Mouse (Mus musculus): ENCODE measurements at regions not wholly inside any gene's neighbourhood (a gene's known extent, or its start where the extent isn't known, plus 50 kb on each side); places are given as distances from the start of the nearest gene placed in this dataset.

DNA sequence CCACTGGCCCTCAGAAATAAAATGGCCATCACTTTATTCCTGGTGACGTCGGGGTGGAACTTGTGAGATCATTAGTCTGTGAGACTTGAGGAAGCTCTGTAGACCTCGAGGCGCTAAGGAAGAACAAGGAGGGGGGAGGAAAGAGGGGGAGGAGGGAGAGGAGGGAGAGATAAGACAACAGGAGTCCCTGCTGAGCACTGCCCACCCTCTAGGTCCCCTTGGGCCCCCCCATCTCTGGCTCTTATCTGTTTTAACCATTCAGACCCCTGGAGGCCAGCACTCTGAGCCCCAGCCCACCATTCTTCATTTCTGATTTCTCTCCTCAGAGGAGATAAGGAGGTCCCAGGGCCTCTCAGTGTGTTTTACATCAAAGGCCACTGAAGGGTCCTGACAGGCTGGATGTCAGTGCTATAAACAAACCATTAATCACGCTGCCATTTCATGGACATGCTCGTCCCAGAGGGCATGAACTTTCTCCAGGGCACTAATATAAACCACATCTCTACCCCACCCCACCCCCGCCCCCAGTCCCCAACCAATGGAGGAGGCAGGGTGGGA lies 139.0 kb downstream of the Chic2 start:
- no peak overlapping the region for H3K27ac ChIP-seq
- 10% methylated on average over 7 of the region's 7 CpGs for WGBS (ENCODE audit: insufficient replicate concordance)
- H3K9me3 ChIP-seq (ENCODE audit: control insufficient read depth, low read length) = no peaks in the 10 kb centered on the region
- H3K4me2 ChIP-seq (ENCODE audit: low read depth) = no peak overlapping the region
- H3K36me3 ChIP-seq (replicated peaks; ENCODE audit: control insufficient read depth, insufficient read depth, low read depth) = no peaks in the 10 kb centered on the region
- H3K27me3 ChIP-seq (ENCODE audit: control insufficient read depth, insufficient read depth, low read length) = no peaks in the 10 kb centered on the region
- H3K4me1 ChIP-seq (replicated peaks; ENCODE audit: control insufficient read depth in 2 of 2, insufficient read depth in 2 of 2, low read length in 1 of 2) = peaks cover 0 to 4% of the 10 kb centered on the region in 2 experiments; a peak in 2 of 4 replicates
- no peak overlapping the region for H3K4me3 ChIP-seq (ENCODE audit: insufficient read depth in 1 of 2, low read depth in 2 of 2, low read length in 2 of 2)
- TF ChIP-seq EP300 (IDR thresholded peaks at IDR 0.05; ENCODE audit: low read depth) (no peak), CTCF (IDR thresholded peaks at IDR 0.05; ENCODE audit: low read depth) (no peak)
- no peak for DNase-seq (ENCODE audit: low read depth in 3 of 3, low spot score in 3 of 3)
- no peak overlapping the region for H3K9ac ChIP-seq (replicated peaks)
- ATAC-seq (ENCODE audit: insufficient read depth) = peak; percentile 47; the same call in 1 of the 2 replicates

DNA sequence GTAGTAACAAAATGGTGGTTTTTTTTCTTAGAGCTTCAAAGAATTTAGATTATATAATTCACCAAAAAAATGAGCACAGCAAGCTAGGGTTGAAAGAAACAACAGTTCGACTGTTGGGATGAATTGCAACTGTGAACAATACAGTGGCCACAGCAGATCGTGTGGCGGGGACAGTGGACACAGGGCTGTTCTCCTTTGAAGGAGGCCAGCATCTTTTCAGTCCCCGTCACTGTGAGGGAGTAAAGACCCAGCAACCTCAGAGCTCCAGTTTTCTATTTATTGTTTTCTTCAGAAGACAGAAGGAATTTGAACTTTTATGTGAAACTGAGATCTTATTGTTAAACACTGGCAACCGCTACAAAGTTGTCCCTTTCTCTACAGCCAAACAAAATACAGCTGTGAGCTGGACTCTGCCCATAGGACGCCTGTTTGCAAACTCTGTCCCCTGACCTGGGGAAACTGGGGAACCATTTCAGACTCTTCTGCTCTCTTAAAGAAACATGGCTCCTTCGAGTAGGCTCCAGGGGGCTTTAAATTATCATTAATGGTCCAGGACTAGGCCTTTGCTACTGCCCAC lies 139.6 kb downstream of the Chic2 start:
- TF ChIP-seq EP300 (IDR thresholded peaks at IDR 0.05; ENCODE audit: low read depth) (no peak), CTCF (IDR thresholded peaks at IDR 0.05; ENCODE audit: low read depth) (no peak)
- no peak overlapping the region for H3K9ac ChIP-seq (replicated peaks)
- no peak for DNase-seq (ENCODE audit: low read depth in 3 of 3, low spot score in 3 of 3)
- no peaks in the 10 kb centered on the region for H3K9me3 ChIP-seq (ENCODE audit: control insufficient read depth, low read length)
- no peaks in the 10 kb centered on the region for H3K27me3 ChIP-seq (ENCODE audit: control insufficient read depth, insufficient read depth, low read length)
- 52% methylated on average over 7 of the region's 7 CpGs for WGBS (ENCODE audit: insufficient replicate concordance)
- ATAC-seq (ENCODE audit: insufficient read depth) = no peak
- H3K36me3 ChIP-seq (replicated peaks; ENCODE audit: control insufficient read depth, insufficient read depth, low read depth) = no peaks in the 10 kb centered on the region
- no peak overlapping the region for H3K4me3 ChIP-seq (ENCODE audit: insufficient read depth in 1 of 2, low read depth in 2 of 2, low read length in 2 of 2)
- peaks cover 0 to 4% of the 10 kb centered on the region in 2 experiments; a peak in 2 of 4 replicates for H3K4me1 ChIP-seq (replicated peaks; ENCODE audit: control insufficient read depth in 2 of 2, insufficient read depth in 2 of 2, low read length in 1 of 2)
- no peak overlapping the region for H3K4me2 ChIP-seq (ENCODE audit: low read depth)
- no peak overlapping the region for H3K27ac ChIP-seq

DNA sequence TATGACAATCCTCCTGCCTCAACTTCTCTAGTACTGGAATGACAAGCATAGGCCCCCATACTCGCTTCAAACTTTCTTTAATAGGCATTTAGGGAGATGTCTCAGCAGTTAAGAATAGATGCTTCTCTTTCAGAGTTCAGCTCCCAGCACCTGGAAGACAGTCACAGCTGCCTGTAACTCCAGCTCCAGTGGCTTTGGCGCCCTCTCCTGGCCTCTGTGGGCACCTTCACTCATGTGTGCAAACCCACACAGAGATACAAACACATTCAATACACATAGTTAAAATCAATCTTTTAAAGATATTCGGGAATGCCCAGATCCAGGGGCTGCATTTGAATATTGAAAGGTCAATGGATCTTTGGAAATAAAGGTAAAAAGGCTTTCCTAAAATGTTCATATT lies 140.2 kb downstream of the Chic2 start:
- ATAC-seq (ENCODE audit: insufficient read depth) (no peak), DNase-seq (ENCODE audit: low read depth in 3 of 3, low spot score in 3 of 3) (no peak)
- H3K4me2 ChIP-seq (ENCODE audit: low read depth) = no peak overlapping the region
- H3K27ac ChIP-seq = no peak overlapping the region
- no peak overlapping the region for H3K4me3 ChIP-seq (ENCODE audit: insufficient read depth in 1 of 2, low read depth in 2 of 2, low read length in 2 of 2)
- H3K36me3 ChIP-seq (replicated peaks; ENCODE audit: control insufficient read depth, insufficient read depth, low read depth) = no peaks in the 10 kb centered on the region
- peaks cover 0 to 4% of the 10 kb centered on the region in 2 experiments; a peak in 2 of 4 replicates for H3K4me1 ChIP-seq (replicated peaks; ENCODE audit: control insufficient read depth in 2 of 2, insufficient read depth in 2 of 2, low read length in 1 of 2)
- H3K9me3 ChIP-seq (ENCODE audit: control insufficient read depth, low read length) = no peaks in the 10 kb centered on the region
- WGBS (ENCODE audit: insufficient replicate concordance) = 44% methylated on average over 3 of the region's 3 CpGs
- H3K9ac ChIP-seq (replicated peaks) = no peak overlapping the region
- TF ChIP-seq EP300 (IDR thresholded peaks at IDR 0.05; ENCODE audit: low read depth) = no peak
- TF ChIP-seq CTCF (IDR thresholded peaks at IDR 0.05; ENCODE audit: low read depth) = peak; percentile 57
- no peaks in the 10 kb centered on the region for H3K27me3 ChIP-seq (ENCODE audit: control insufficient read depth, insufficient read depth, low read length)

DNA sequence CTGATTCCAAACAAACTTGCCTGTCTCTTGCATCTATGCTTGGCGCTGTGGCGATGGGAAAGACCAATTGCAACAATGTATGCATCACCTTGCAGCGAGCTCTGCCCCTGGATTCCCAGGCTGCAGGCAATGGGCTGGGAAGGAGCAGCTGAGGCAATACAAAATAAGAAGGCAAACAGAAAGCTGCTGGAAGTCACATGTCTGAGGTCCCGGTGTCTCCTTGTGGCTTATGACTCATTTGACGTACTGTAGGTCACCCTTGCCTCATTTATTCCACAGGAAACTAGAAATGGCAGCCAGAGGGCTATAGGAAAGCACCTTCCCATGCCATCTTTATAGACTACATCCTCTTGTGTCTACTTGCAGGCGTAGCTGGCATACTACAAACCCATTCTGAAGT lies 140.9 kb downstream of the Chic2 start:
- Histone ChIP-seq H3K27me3 (ENCODE audit: control insufficient read depth, insufficient read depth, low read length) (no peaks in the 10 kb centered on the region), H3K36me3 (replicated peaks; ENCODE audit: control insufficient read depth, insufficient read depth, low read depth) (no peaks in the 10 kb centered on the region), H3K4me3 (ENCODE audit: insufficient read depth in 1 of 2, low read depth in 2 of 2, low read length in 2 of 2) (no peak overlapping the region), H3K27ac (no peak overlapping the region), H3K4me2 (ENCODE audit: low read depth) (no peak overlapping the region), H3K9ac (replicated peaks) (no peak overlapping the region), H3K9me3 (ENCODE audit: control insufficient read depth, low read length) (no peaks in the 10 kb centered on the region), H3K4me1 (replicated peaks; ENCODE audit: control insufficient read depth in 2 of 2, insufficient read depth in 2 of 2, low read length in 1 of 2) (peaks cover 0 to 4% of the 10 kb centered on the region in 2 experiments; a peak in 2 of 4 replicates)
- TF ChIP-seq EP300 (IDR thresholded peaks at IDR 0.05; ENCODE audit: low read depth) (no peak), CTCF (IDR thresholded peaks at IDR 0.05; ENCODE audit: low read depth) (no peak)
- no peak for DNase-seq (ENCODE audit: low read depth in 3 of 3, low spot score in 3 of 3)
- no peak for ATAC-seq (ENCODE audit: insufficient read depth)
- 70% methylated on average over 6 of the region's 6 CpGs for WGBS (ENCODE audit: insufficient replicate concordance)

DNA sequence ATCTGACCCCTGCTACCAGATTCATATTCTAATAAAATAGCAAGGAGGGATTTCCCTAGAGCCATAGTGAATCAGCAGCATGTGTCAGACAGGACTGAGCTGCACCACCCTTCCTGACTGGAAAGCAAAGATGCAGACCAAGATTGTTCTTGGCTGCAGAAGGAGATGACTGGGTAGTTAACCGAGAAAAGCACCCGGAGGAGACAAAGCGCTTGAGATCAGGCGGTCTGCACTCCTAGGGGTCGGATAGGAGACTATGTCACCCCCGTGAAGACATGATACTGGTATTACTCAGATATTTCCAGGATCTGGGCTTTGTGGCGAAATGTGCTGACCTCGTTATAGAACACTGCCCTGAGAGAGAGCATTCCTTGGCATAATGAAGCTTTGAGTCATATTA lies 147.4 kb downstream of the Chic2 start:
- H3K27me3 ChIP-seq (ENCODE audit: control insufficient read depth, insufficient read depth, low read length) = no peaks in the 10 kb centered on the region
- H3K9ac ChIP-seq (replicated peaks) = no peak overlapping the region
- H3K27ac ChIP-seq = no peak overlapping the region
- TF ChIP-seq EP300 (IDR thresholded peaks at IDR 0.05; ENCODE audit: low read depth) (no peak), CTCF (IDR thresholded peaks at IDR 0.05; ENCODE audit: low read depth) (no peak)
- H3K4me2 ChIP-seq (ENCODE audit: low read depth) = no peak overlapping the region
- H3K4me1 ChIP-seq (replicated peaks; ENCODE audit: control insufficient read depth in 2 of 2, insufficient read depth in 2 of 2, low read length in 1 of 2) = no peaks in the 10 kb centered on the region
- ATAC-seq (ENCODE audit: insufficient read depth) (no peak), DNase-seq (ENCODE audit: low read depth in 3 of 3, low spot score in 3 of 3) (no peak)
- WGBS (ENCODE audit: insufficient replicate concordance) = 68% methylated on average over 8 of the region's 8 CpGs
- H3K9me3 ChIP-seq (ENCODE audit: control insufficient read depth, low read length) = no peaks in the 10 kb centered on the region
- H3K4me3 ChIP-seq (ENCODE audit: insufficient read depth in 1 of 2, low read depth in 2 of 2, low read length in 2 of 2) = no peak overlapping the region
- H3K36me3 ChIP-seq (replicated peaks; ENCODE audit: control insufficient read depth, insufficient read depth, low read depth) = no peaks in the 10 kb centered on the region

Measured in liver, embryonic 14.5 days (tissue).